Mouse (Mus musculus): ENCODE results near the gene Trpv2. TPM values are rescaled to one million over a fixed set of nuclear protein-coding genes. Genes with fewer than 3 reads are reported as not detected.

Gene Trpv2
- total and polyA plus RNA-seq, 2 experiments from 2014 or later: 2.6 to 7.7 TPM

- Histone ChIP-seq H3K36me3 (replicated peaks; ENCODE audit: control insufficient read depth, insufficient read depth, low read length) (peaks cover 30% of the 10 kb centered on the region), H3K27me3 (ENCODE audit: control insufficient read depth, insufficient read depth, low read length) (no peaks in the 10 kb centered on the region), H3K4me3 (ENCODE audit: low read depth, low read length) (peak overlapping the region; percentile 80), H3K4me2 (ENCODE audit: low read depth, low read length) (peak overlapping the region; percentile 81), H3K4me1 (ENCODE audit: control insufficient read depth, insufficient read depth) (peaks cover 12% of the 10 kb centered on the region), H3K9me3 (replicated peaks; ENCODE audit: control insufficient read depth, low read length) (no peaks in the 10 kb centered on the region), H3K27ac (ENCODE audit: low read depth) (peak overlapping the region; percentile 88; the same call in 1 of the 2 replicates), H3K9ac (replicated peaks; ENCODE audit: low read depth, low read length) (peak overlapping the region; percentile 51; the same call in 1 of the 2 replicates)
- ATAC-seq (ENCODE audit: insufficient read depth, low read depth) (no peak), DNase-seq (ENCODE audit: low spot score) (no peak)
- whole genome bisulfite sequencing: 13% methylated on average over 17 of the region's 17 CpGs
- no peak for TF ChIP-seq CTCF (IDR thresholded peaks at IDR 0.05; ENCODE audit: low read depth)
- TF ChIP-seq EP300 (IDR thresholded peaks at IDR 0.05; ENCODE audit: low read depth): no peak
These were observed 27.7 kb downstream of the Trpv2 start for GRCm38 (mm10) chr11:62601732-62602618.

GRCm38 (mm10) chr11:62602619-62603311, 28.5 kb downstream of the Trpv2 start:
- Histone ChIP-seq H3K27ac (ENCODE audit: low read depth) (peak overlapping the region; percentile 88), H3K4me1 (ENCODE audit: control insufficient read depth, insufficient read depth) (peaks cover 12% of the 10 kb centered on the region), H3K36me3 (replicated peaks; ENCODE audit: control insufficient read depth, insufficient read depth, low read length) (peaks cover 38% of the 10 kb centered on the region), H3K4me3 (ENCODE audit: low read depth, low read length) (peak overlapping the region; percentile 80), H3K9me3 (replicated peaks; ENCODE audit: control insufficient read depth, low read length) (no peaks in the 10 kb centered on the region), H3K9ac (replicated peaks; ENCODE audit: low read depth, low read length) (peak overlapping the region; percentile 73), H3K4me2 (ENCODE audit: low read depth, low read length) (peak overlapping the region; percentile 81), H3K27me3 (ENCODE audit: control insufficient read depth, insufficient read depth, low read length) (no peaks in the 10 kb centered on the region)
- under 1% methylated on average over 58 of the region's 58 CpGs for WGBS
- ATAC-seq (ENCODE audit: insufficient read depth, low read depth) (peak; percentile 96), DNase-seq (ENCODE audit: low spot score) (peak; percentile 98)
- peak; percentile 90; the same call in 1 of the 2 replicates for TF ChIP-seq EP300 (IDR thresholded peaks at IDR 0.05; ENCODE audit: low read depth)
- TF ChIP-seq CTCF (IDR thresholded peaks at IDR 0.05; ENCODE audit: low read depth): peak; percentile 7; the same call in 1 of the 2 replicates

GRCm38 (mm10) chr11:62603312-62604056, 29.2 kb downstream of the Trpv2 start:
- Histone ChIP-seq H3K9ac (replicated peaks; ENCODE audit: low read depth, low read length) (peak overlapping the region; percentile 73), H3K27ac (ENCODE audit: low read depth) (peak overlapping the region; percentile 88), H3K4me1 (ENCODE audit: control insufficient read depth, insufficient read depth) (peaks cover 12% of the 10 kb centered on the region), H3K4me3 (ENCODE audit: low read depth, low read length) (peak overlapping the region; percentile 80), H3K4me2 (ENCODE audit: low read depth, low read length) (peak overlapping the region; percentile 81), H3K36me3 (replicated peaks; ENCODE audit: control insufficient read depth, insufficient read depth, low read length) (peaks cover 46% of the 10 kb centered on the region), H3K27me3 (ENCODE audit: control insufficient read depth, insufficient read depth, low read length) (no peaks in the 10 kb centered on the region), H3K9me3 (replicated peaks; ENCODE audit: control insufficient read depth, low read length) (no peaks in the 10 kb centered on the region)
- ATAC-seq (ENCODE audit: insufficient read depth, low read depth) (no peak), DNase-seq (ENCODE audit: low spot score) (no peak)
- no peak for TF ChIP-seq EP300 (IDR thresholded peaks at IDR 0.05; ENCODE audit: low read depth)
- TF ChIP-seq CTCF (IDR thresholded peaks at IDR 0.05; ENCODE audit: low read depth): no peak
- WGBS: under 1% methylated on average over 13 of the region's 13 CpGs

GRCm38 (mm10) chr11:62604123-62604706, 29.9 kb downstream of the Trpv2 start:
- ATAC-seq (ENCODE audit: insufficient read depth, low read depth): no peak
- DNase-seq (ENCODE audit: low spot score): no peak
- Histone ChIP-seq H3K4me3 (ENCODE audit: low read depth, low read length) (peak overlapping the region; percentile 80), H3K4me1 (ENCODE audit: control insufficient read depth, insufficient read depth) (peaks cover 12% of the 10 kb centered on the region), H3K9ac (replicated peaks; ENCODE audit: low read depth, low read length) (peak overlapping the region; percentile 31; the same call in 1 of the 2 replicates), H3K36me3 (replicated peaks; ENCODE audit: control insufficient read depth, insufficient read depth, low read length) (peaks cover 53% of the 10 kb centered on the region), H3K4me2 (ENCODE audit: low read depth, low read length) (peak overlapping the region; percentile 81), H3K27me3 (ENCODE audit: control insufficient read depth, insufficient read depth, low read length) (no peaks in the 10 kb centered on the region), H3K27ac (ENCODE audit: low read depth) (0 out of 2 replicates have a peak overlapping the region, but pooled peaks have one; percentile 88), H3K9me3 (replicated peaks; ENCODE audit: control insufficient read depth, low read length) (no peaks in the 10 kb centered on the region)
- 16% methylated on average over 5 of the region's 5 CpGs for WGBS
- no peak for TF ChIP-seq EP300 (IDR thresholded peaks at IDR 0.05; ENCODE audit: low read depth)
- TF ChIP-seq CTCF (IDR thresholded peaks at IDR 0.05; ENCODE audit: low read depth): no peak

Measured in heart, postnatal 0 days (tissue).